16 mouse cellular contexts compared by ENCODE assay signal in the genomic region with DNA sequence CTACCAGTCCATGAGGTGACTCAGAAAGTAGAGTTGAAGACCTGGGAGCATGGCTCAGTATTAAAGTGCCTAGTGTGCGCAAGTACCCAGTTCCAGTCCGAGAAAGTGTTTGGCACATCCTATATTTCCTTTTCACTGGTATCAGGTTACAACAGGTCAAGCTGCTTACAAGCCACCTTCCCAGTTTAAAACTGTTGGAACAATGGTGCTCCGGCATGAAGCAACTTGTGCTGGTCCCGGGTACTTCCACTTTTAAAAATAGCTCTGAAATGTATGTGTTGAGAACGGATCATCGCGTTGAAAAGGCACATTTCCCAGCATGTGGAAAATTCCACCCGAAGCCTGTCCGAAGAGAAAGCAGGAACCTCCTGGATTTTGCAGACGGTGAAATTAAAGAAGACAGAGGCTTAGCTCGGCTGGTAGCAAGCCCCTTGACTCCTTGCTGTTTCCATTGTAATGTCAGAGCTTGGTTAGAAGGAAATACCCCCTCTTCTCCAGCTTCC. TPM values are rescaled to one million over a fixed set of nuclear protein-coding genes. Genes with fewer than 3 reads are reported as not detected.
A peak's percentile ranks its signal among the peaks of the same experiment; 100 is the strongest.
DNase-seq lines count a peak whose midpoint lies in the region; ATAC-seq and TF ChIP-seq lines count a peak whose summit lies in the region.
"Had no signal": no experiment of that assay in that cellular context is flagged by ENCODE, and none has a peak within 500 bp of the region (broad histone marks: within the 10 kb centered on the region; RNA-seq: fewer than 3 reads in every experiment).

No protein-coding gene starts in this region.

- no peaks in the 10 kb centered on the region for H3K9me3 ChIP-seq in heart, embryonic 15.5 days (replicated peaks)
- no peaks in the 10 kb centered on the region for H3K9me3 ChIP-seq in lung, postnatal 0 days (ENCODE audit: low read length)
- H3K9me3 ChIP-seq in stomach, embryonic 15.5 days: no peaks in the 10 kb centered on the region
- H3K9me3 ChIP-seq: hindbrain, embryonic 10.5 days; neural tube, embryonic 12.5 days had no signal

- H3K4me2 ChIP-seq in heart, embryonic 15.5 days: peak overlapping the region; percentile 39
- H3K4me2 ChIP-seq in lung, postnatal 0 days (replicated peaks; ENCODE audit: low read depth, low read length): peak overlapping the region; percentile 28; the same call in 1 of the 2 replicates
- peak overlapping the region; percentile 20; the same call in 1 of the 2 replicates for H3K4me2 ChIP-seq in stomach, embryonic 15.5 days
- H3K4me2 ChIP-seq: neural tube, embryonic 12.5 days had no signal

- 0 out of 2 replicates have a peak, but pooled peaks cover 4% of the 10 kb centered on the region for H3K4me1 ChIP-seq in heart, embryonic 15.5 days (replicated peaks)
- H3K4me1 ChIP-seq in lung, postnatal 0 days (ENCODE audit: insufficient read depth, low read depth, low read length): peaks cover 11% of the 10 kb centered on the region; the same call in 1 of the 2 replicates
- H3K4me1 ChIP-seq in embryonic fibroblast, embryonic 13.5 days (ENCODE audit: control insufficient read depth, insufficient read depth, low read length): 0 out of 2 replicates have a peak, but pooled peaks cover 4% of the 10 kb centered on the region
- peaks cover 2% of the 10 kb centered on the region; the same call in 1 of the 2 replicates for H3K4me1 ChIP-seq in stomach, embryonic 15.5 days
- H3K4me1 ChIP-seq: neural tube, embryonic 12.5 days had no signal

- no peak overlapping the region for H3K9ac ChIP-seq in heart, embryonic 15.5 days
- H3K9ac ChIP-seq in lung, postnatal 0 days (replicated peaks; ENCODE audit: low read depth): no peak overlapping the region
- no peak overlapping the region for H3K9ac ChIP-seq in stomach, embryonic 15.5 days
- H3K9ac ChIP-seq: neural tube, embryonic 12.5 days had no signal

- no peak for TF ChIP-seq POLR2A in embryonic fibroblast, embryonic 13.5 days (IDR thresholded peaks at IDR 0.05; ENCODE audit: low read depth, low read length)

- WGBS in heart, embryonic 15.5 days: 32% methylated on average over 11 of the region's 11 CpGs
- WGBS in lung, postnatal 0 days: 34% methylated on average over 11 of the region's 11 CpGs
- 56% methylated on average over 11 of the region's 11 CpGs for WGBS in stomach, embryonic 15.5 days

- H3K4me3 ChIP-seq in heart, embryonic 15.5 days: peak overlapping the region; percentile 16; the same call in 1 of the 2 replicates
- H3K4me3 ChIP-seq in lung, postnatal 0 days (ENCODE audit: low read depth, low read length): no peak overlapping the region
- H3K4me3 ChIP-seq in embryonic fibroblast, embryonic 13.5 days (ENCODE audit: insufficient read depth, low read length): no peak overlapping the region
- no peak overlapping the region for H3K4me3 ChIP-seq in stomach, embryonic 15.5 days (replicated peaks)
- H3K4me3 ChIP-seq: hindbrain, embryonic 10.5 days; neural tube, embryonic 12.5 days had no signal

- TF ChIP-seq CTCF in lung, postnatal 0 days (IDR thresholded peaks at IDR 0.05): no peak
- no peak for TF ChIP-seq CTCF in embryonic fibroblast, embryonic 13.5 days (IDR thresholded peaks at IDR 0.05; ENCODE audit: borderline replicate concordance, insufficient read depth, low read length)

- no peaks in the 10 kb centered on the region for H3K27me3 ChIP-seq in heart, embryonic 15.5 days
- no peaks in the 10 kb centered on the region for H3K27me3 ChIP-seq in lung, postnatal 0 days (replicated peaks; ENCODE audit: insufficient read depth, low read length)
- H3K27me3 ChIP-seq in stomach, embryonic 15.5 days (replicated peaks): no peaks in the 10 kb centered on the region
- H3K27me3 ChIP-seq: neural tube, embryonic 12.5 days had no signal

- TF ChIP-seq EP300 in lung, postnatal 0 days (IDR thresholded peaks at IDR 0.05): 0 out of 2 replicates have a peak, but pooled peaks have one; percentile 28

- peak overlapping the region; percentile 26; the same call in 1 of the 2 replicates for H3K27ac ChIP-seq in heart, embryonic 15.5 days
- H3K27ac ChIP-seq in lung, postnatal 0 days (ENCODE audit: low read length): peak overlapping the region; percentile 82
- H3K27ac ChIP-seq in embryonic fibroblast, embryonic 13.5 days (ENCODE audit: insufficient read depth, low read length): peak overlapping the region; percentile 48; the same call in 1 of the 2 replicates
- peak overlapping the region; percentile 67 for H3K27ac ChIP-seq in stomach, embryonic 15.5 days
- H3K27ac ChIP-seq: hindbrain, embryonic 10.5 days; neural tube, embryonic 12.5 days had no signal

- DNase-seq in heart, postnatal 36 days: no peak
- peak; percentile 55 for DNase-seq in lung, postnatal 0 days (ENCODE audit: low spot score)
- no peak for DNase-seq in lung, postnatal 10 days
- no peak for DNase-seq in testis, postnatal 10 days (ENCODE audit: low spot score)
- DNase-seq in left cerebral cortex, adult 8-10 months (ENCODE audit: low spot score in 2 of 2): no peak
- DNase-seq: cerebellum, adult 8-10 months; kidney, postnatal 4 days; layer of hippocampus, postnatal 36 days; liver; right cerebral cortex, postnatal 4 days; thymus, postnatal 4 days had no signal

- no peak for ATAC-seq in heart, embryonic 15.5 days (replicated peaks; ENCODE audit: insufficient number of reproducible peaks, insufficient read depth, low FRiP score, low read depth)
- ATAC-seq in lung, postnatal 0 days: peak; percentile 16; the same call in 1 of the 2 replicates
- ATAC-seq in stomach, embryonic 15.5 days (ENCODE audit: insufficient read depth, low FRiP score, low read depth): no peak

- H3K36me3 ChIP-seq in heart, embryonic 15.5 days: no peaks in the 10 kb centered on the region
- no peaks in the 10 kb centered on the region for H3K36me3 ChIP-seq in lung, postnatal 0 days (ENCODE audit: insufficient read depth, low read length)
- no peaks in the 10 kb centered on the region for H3K36me3 ChIP-seq in stomach, embryonic 15.5 days
- H3K36me3 ChIP-seq: hindbrain, embryonic 10.5 days; neural tube, embryonic 12.5 days had no signal

- intact Hi-C loops in heart, postnatal 36 days (cut with DNase I): no loop called here

RNA-seq across cellular contexts. Expression of gene Dram1, which starts 32.9 kb away (rescaled TPM):
- 3.2 and 5.9 TPM in 2 replicates for polyA plus RNA-seq in heart, embryonic 15.5 days (2015; fragmentation: Nextera tagmentation; extraction: Ambion mirVana)
- 1 to 10 TPM; 3.0 to 3.9 TPM for total RNA-seq in heart, postnatal 36 days (2021)
- 232 and 257 TPM in 2 replicates for polyA plus RNA-seq in lung, postnatal 0 days (2015; fragmentation: Nextera tagmentation; extraction: Ambion mirVana)
- 18.5 and 20.6 TPM in 2 replicates for polyA plus RNA-seq in embryonic fibroblast, embryonic 13.5 days (2011; ENCODE audit: insufficient read length, low read depth, missing spikeins)
- 6.4 and 7.9 TPM in 2 replicates for polyA plus RNA-seq in stomach, embryonic 15.5 days (2015; fragmentation: Nextera tagmentation; extraction: Ambion mirVana)
- total RNA-seq in left cerebral cortex, adult 8-10 months (2022): 1 to 10 TPM in 1 of 4 experiments, under 1 TPM in 3; 0.65 to 1.9 (median 0.81) TPM

RNA-seq across cellular contexts. Expression of gene Gnptab, which starts 33.0 kb away (rescaled TPM):
- 7.5 and 10.5 TPM in 2 replicates for polyA plus RNA-seq in heart, embryonic 15.5 days (2015; fragmentation: Nextera tagmentation; extraction: Ambion mirVana)
- total RNA-seq in heart, postnatal 36 days (2021): 10 to 100 TPM; 31.2 to 32.1 TPM
- polyA plus RNA-seq in lung, postnatal 0 days (2015; fragmentation: Nextera tagmentation; extraction: Ambion mirVana): 9.9 and 10.2 TPM in 2 replicates
- polyA plus RNA-seq in embryonic fibroblast, embryonic 13.5 days (2011; ENCODE audit: insufficient read length, low read depth, missing spikeins): 28.7 and 41.1 TPM in 2 replicates
- 9.9 and 11.6 TPM in 2 replicates for polyA plus RNA-seq in stomach, embryonic 15.5 days (2015; fragmentation: Nextera tagmentation; extraction: Ambion mirVana)
- total RNA-seq in left cerebral cortex, adult 8-10 months (2022): 10 to 100 TPM; 61.9 to 69.7 (median 63.8) TPM

Comparison
In these comparisons a context has a peak if more than half of its experiments do, and no peak if none do; other contexts are left out.
1. H3K27ac ChIP-seq: peak in every context shown above with its lines; median percentile 82 in lung, postnatal 0 days; 67 in stomach, embryonic 15.5 days; 48 in embryonic fibroblast, embryonic 13.5 days; 26 in heart, embryonic 15.5 days.
2. RNA of gene Dram1, which starts 32.9 kb away (polyA plus RNA-seq): 232 to 257 TPM in lung, postnatal 0 days; 18.5 to 20.6 TPM in embryonic fibroblast, embryonic 13.5 days, 6.4 to 7.9 TPM in stomach, embryonic 15.5 days and 3.2 to 5.9 TPM in heart, embryonic 15.5 days; every median in the first group is over 10 times any median in the second.
3. Peak in every context shown above with its lines, with median percentiles within 50 percentile points of each other: H3K4me2 ChIP-seq.